Mouse (Mus musculus): Measurements from ENCODE around the gene Tbc1d7. TPM values are rescaled to one million over a fixed set of nuclear protein-coding genes. Genes with fewer than 3 reads are reported as not detected.
A peak's percentile ranks its signal among the peaks of the same experiment; 100 is the strongest.

Gene Tbc1d7
- total RNA-seq, 2 experiments from 2014 or later: 35.9 to 36.0 TPM

GRCm38 (mm10) chr13:43199749-43200148 is 28.4 kb upstream of the Tbc1d7 start:
- intact Hi-C loops (cut with DNase I): loop anchor here (5.0 kb wide), 1 partner anchor 103 kb away; the partner anchor contains the start of gene Gfod1
- DNase-seq (ENCODE audit: extremely low spot score in 1 of 2, low spot score in 2 of 2): peak in 1 of 2 experiments; percentile 64

GRCm38 (mm10) chr13:43199282-43199681 is 28.0 kb upstream of the Tbc1d7 start:
- intact Hi-C loops (cut with DNase I): no loop called here
- no peak for DNase-seq (ENCODE audit: extremely low spot score in 1 of 2, low spot score in 2 of 2)

GRCm38 (mm10) chr13:43197187-43197586 is 25.9 kb upstream of the Tbc1d7 start:
- DNase-seq (ENCODE audit: extremely low spot score in 1 of 2, low spot score in 2 of 2): no peak
- intact Hi-C loops (cut with DNase I): no loop called here

- intact Hi-C loops (cut with DNase I): no loop called here
- DNase-seq (ENCODE audit: extremely low spot score in 1 of 2, low spot score in 2 of 2): no peak
These were observed 24.7 kb upstream of the Tbc1d7 start for GRCm38 (mm10) chr13:43196000-43196399.

- DNase-seq (ENCODE audit: extremely low spot score in 1 of 2, low spot score in 2 of 2): no peak
- intact Hi-C loops (cut with DNase I): no loop called here
These were observed 22.6 kb upstream of the Tbc1d7 start for GRCm38 (mm10) chr13:43193932-43194331.

- DNase-seq (ENCODE audit: extremely low spot score in 1 of 2, low spot score in 2 of 2): no peak
- intact Hi-C loops (cut with DNase I): no loop called here
These were observed 22.0 kb upstream of the Tbc1d7 start for GRCm38 (mm10) chr13:43193266-43193665.

GRCm38 (mm10) chr13:43191741-43192192 is 20.5 kb upstream of the Tbc1d7 start:
- DNase-seq (ENCODE audit: extremely low spot score in 1 of 2, low spot score in 2 of 2): peak; percentile 40 to 66
- intact Hi-C loops (cut with DNase I): no loop called here

- intact Hi-C loops (cut with DNase I): no loop called here
- DNase-seq (ENCODE audit: extremely low spot score in 1 of 2, low spot score in 2 of 2): no peak
These were observed 20.0 kb upstream of the Tbc1d7 start for GRCm38 (mm10) chr13:43191290-43191689.

GRCm38 (mm10) chr13:43187736-43188135 is 16.4 kb upstream of the Tbc1d7 start:
- intact Hi-C loops (cut with DNase I): loop anchor here (5.0 kb wide), 1 partner anchor 45 kb away; no protein-coding TSS in a partner anchor
- DNase-seq (ENCODE audit: extremely low spot score in 1 of 2, low spot score in 2 of 2): no peak

- intact Hi-C loops (cut with DNase I): loop anchor here (5.0 kb wide), 2 partner anchors 119 to 214 kb away; partner anchors contain the start of genes Gfod1 and Nol7
These were observed 12.2 kb upstream of the Tbc1d7 start for GRCm38 (mm10) chr13:43183248-43184055.

GRCm38 (mm10) chr13:43182465-43183201 is 11.3 kb upstream of the Tbc1d7 start:
- peak; percentile 85 to 86 for DNase-seq (ENCODE audit: extremely low spot score in 1 of 2, low spot score in 2 of 2)
- intact Hi-C loops (cut with DNase I): loop anchor here (5.0 kb wide), 2 partner anchors 120 to 215 kb away; partner anchors contain the start of genes Gfod1 and Nol7

More at GRCm38 (mm10) chr13:43183248-43184055, 12.2 kb upstream of the Tbc1d7 start:
- no peak for DNase-seq (ENCODE audit: extremely low spot score in 1 of 2, low spot score in 2 of 2)

GRCm38 (mm10) chr13:43181104-43181503 is 9.8 kb upstream of the Tbc1d7 start:
- intact Hi-C loops (cut with DNase I): loop anchor here (5.0 kb wide), 2 partner anchors 121 to 216 kb away; partner anchors contain the start of genes Gfod1 and Nol7
- no peak for DNase-seq (ENCODE audit: extremely low spot score in 1 of 2, low spot score in 2 of 2)

GRCm38 (mm10) chr13:43177317-43177716 is 6.0 kb upstream of the Tbc1d7 start:
- intact Hi-C loops (cut with DNase I): loop anchor here (10.0 kb wide), 1 partner anchor 377 kb away; no protein-coding TSS in a partner anchor
- DNase-seq (ENCODE audit: extremely low spot score in 1 of 2, low spot score in 2 of 2): no peak

GRCm38 (mm10) chr13:43176676-43177075 is 5.4 kb upstream of the Tbc1d7 start:
- intact Hi-C loops (cut with DNase I): loop anchor here (10.0 kb wide), 1 partner anchor 378 kb away; no protein-coding TSS in a partner anchor
- no peak for DNase-seq (ENCODE audit: extremely low spot score in 1 of 2, low spot score in 2 of 2)

- intact Hi-C loops (cut with DNase I): loop anchor here (10.0 kb wide), 1 partner anchor 382 kb away; no protein-coding TSS in a partner anchor
These were observed 2.0 kb upstream of the Tbc1d7 start for GRCm38 (mm10) chr13:43173262-43173661.

GRCm38 (mm10) chr13:43172036-43172713 is 874 bp upstream of the Tbc1d7 start:
- peak in 1 of 2 experiments; percentile 53 for DNase-seq (ENCODE audit: extremely low spot score in 1 of 2, low spot score in 2 of 2)

More at GRCm38 (mm10) chr13:43173262-43173661, 2.0 kb upstream of the Tbc1d7 start:
- peak; percentile 75 to 86 for DNase-seq (ENCODE audit: extremely low spot score in 1 of 2, low spot score in 2 of 2)

GRCm38 (mm10) chr13:43167721-43168120 is 3.6 kb downstream of the Tbc1d7 start:
- intact Hi-C loops (cut with DNase I): no loop called here
- DNase-seq (ENCODE audit: extremely low spot score in 1 of 2, low spot score in 2 of 2): no peak

More at GRCm38 (mm10) chr13:43172036-43172713, 874 bp upstream of the Tbc1d7 start:
- intact Hi-C loops (cut with DNase I): loop anchor here (10.0 kb wide), 1 partner anchor 383 kb away; no protein-coding TSS in a partner anchor

GRCm38 (mm10) chr13:43159429-43159828 is 11.9 kb downstream of the Tbc1d7 start:
- DNase-seq (ENCODE audit: extremely low spot score in 1 of 2, low spot score in 2 of 2): no peak
- intact Hi-C loops (cut with DNase I): no loop called here
